17 mouse cellular contexts compared by ENCODE assay signal in genomic region chr7:64365863-64366262, GRCm38 (mm10).
"Had no signal": no experiment of that assay in that cellular context is flagged by ENCODE, and none has a peak within 500 bp of the region (broad histone marks: within the 10 kb centered on the region; RNA-seq: fewer than 3 reads in every experiment).

No protein-coding gene starts in this region.

- H3K9me3 ChIP-seq: liver, embryonic 12.5 days; midbrain, embryonic 10.5 days; midbrain, embryonic 12.5 days; neural tube, embryonic 13.5 days; neural tube, embryonic 15.5 days had no signal

- H3K4me1 ChIP-seq: midbrain, embryonic 10.5 days; midbrain, embryonic 12.5 days; neural tube, embryonic 13.5 days; neural tube, embryonic 15.5 days had no signal

- DNase-seq: lung, embryonic 14.5 days; midbrain, embryonic 14.5 days; right cerebral cortex, adult 18-20 months; right cerebral cortex, postnatal 25 days; right cerebral cortex, postnatal 4 days; spleen, adult 18-20 months; thymus, adult 18-20 months; thymus, postnatal 14 days; thymus, postnatal 36 days had no signal

- H3K4me3 ChIP-seq: liver, embryonic 12.5 days; midbrain, embryonic 10.5 days; midbrain, embryonic 12.5 days; myocyte; neural tube, embryonic 13.5 days; neural tube, embryonic 15.5 days had no signal

- H3K4me2 ChIP-seq: liver, embryonic 12.5 days; lung, embryonic 14.5 days; midbrain, embryonic 12.5 days; neural tube, embryonic 13.5 days; neural tube, embryonic 15.5 days had no signal

- ATAC-seq: liver, embryonic 12.5 days; midbrain, embryonic 16.5 days had no signal

- H3K27me3 ChIP-seq: liver, embryonic 12.5 days; midbrain, embryonic 12.5 days; neural tube, embryonic 13.5 days; neural tube, embryonic 15.5 days had no signal

- H3K9ac ChIP-seq: liver, embryonic 12.5 days; liver, embryonic 14.5 days; lung, embryonic 14.5 days; midbrain, embryonic 12.5 days; neural tube, embryonic 13.5 days; neural tube, embryonic 15.5 days had no signal

- H3K27ac ChIP-seq: liver, embryonic 12.5 days; liver, embryonic 14.5 days; midbrain, embryonic 10.5 days; midbrain, embryonic 12.5 days; neural tube, embryonic 13.5 days; neural tube, embryonic 15.5 days had no signal
